Mouse (Mus musculus): ENCODE data around the gene Hacl1. TPM values are rescaled to one million over a fixed set of nuclear protein-coding genes. Genes with fewer than 3 reads are reported as not detected.

The Hacl1 gene
- polyA plus RNA-seq, 1 experiment: 6.0 TPM

DNA sequence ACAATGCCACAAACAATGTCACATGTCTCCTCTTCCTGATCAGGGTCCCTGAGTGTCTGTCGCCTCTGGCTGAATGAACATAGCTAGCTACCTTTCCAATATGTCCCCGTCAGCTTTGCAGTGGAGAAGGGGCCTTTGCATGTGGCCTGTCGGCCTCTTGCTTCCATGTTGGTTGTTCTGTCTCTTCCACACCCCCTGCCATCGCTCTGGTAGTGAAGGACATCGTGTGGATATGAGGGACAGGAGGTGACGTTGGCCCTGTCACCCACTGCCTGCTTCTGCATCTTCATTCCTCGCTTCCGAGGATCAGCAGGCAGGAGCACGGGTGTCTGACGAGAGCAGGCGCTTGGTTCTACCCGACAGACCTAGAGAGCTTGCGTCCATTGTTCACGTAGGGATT, 14.3 kb upstream of the Hacl1 start:
- H3K27me3 ChIP-seq (ENCODE audit: control insufficient read depth, insufficient read depth, insufficient read length): no peaks in the 10 kb centered on the region
- H3K4me2 ChIP-seq (ENCODE audit: low read depth): no peak overlapping the region
- TF ChIP-seq MYOG (IDR thresholded peaks at IDR 0.05; ENCODE audit: control insufficient read depth in 1 of 3, insufficient read depth in 1 of 3, insufficient read length in 2 of 3, low read depth in 2 of 3): no peak
- TF ChIP-seq POLR2A (IDR thresholded peaks at IDR 0.05; ENCODE audit: insufficient read length, low read depth): no peak
- no peak for TF ChIP-seq E2F4 (IDR thresholded peaks at IDR 0.05; ENCODE audit: insufficient read depth)
- TF ChIP-seq MYOD1 (IDR thresholded peaks at IDR 0.05; ENCODE audit: control insufficient read depth in 1 of 3, insufficient read length in 2 of 3, low read depth in 2 of 3): no peak
- no peak for TF ChIP-seq MAX (IDR thresholded peaks at IDR 0.05; ENCODE audit: low read depth)
- no peaks in the 10 kb centered on the region for H3K36me3 ChIP-seq (ENCODE audit: control insufficient read depth, insufficient read depth)
- no peak overlapping the region for H3K4me3 ChIP-seq
- H3ac ChIP-seq (ENCODE audit: control insufficient read depth, insufficient read length): no peak overlapping the region
- H3K79me2 ChIP-seq (ENCODE audit: control insufficient read depth, insufficient read depth): no peaks in the 10 kb centered on the region

DNA sequence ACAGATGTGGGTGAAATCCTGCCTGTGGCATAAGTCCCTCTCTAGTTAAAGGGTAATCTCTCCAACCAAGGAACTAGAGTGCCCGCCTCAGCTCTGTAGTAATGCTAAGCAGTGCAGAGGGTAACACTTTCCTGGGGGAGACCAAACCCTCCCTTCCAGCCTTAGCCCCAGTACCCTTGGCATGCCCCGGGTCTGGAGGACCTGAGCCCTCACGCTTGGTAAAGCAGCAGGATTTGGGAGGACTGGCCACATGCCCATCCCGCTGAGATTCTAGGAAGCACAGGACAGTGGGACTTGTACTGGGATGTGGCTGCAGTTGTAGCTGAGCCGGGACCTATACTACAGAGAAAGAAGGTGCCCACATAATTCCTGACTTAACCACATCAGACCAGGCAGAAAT, 13.7 kb upstream of the Hacl1 start:
- H3K4me2 ChIP-seq (ENCODE audit: low read depth): no peak overlapping the region
- TF ChIP-seq TCF3 (IDR thresholded peaks at IDR 0.05; ENCODE audit: insufficient read length, low read depth): no peak
- TF ChIP-seq POLR2AphosphoS2 (IDR thresholded peaks at IDR 0.05; ENCODE audit: insufficient read length, low read depth): no peak
- TF ChIP-seq REST (IDR thresholded peaks at IDR 0.05; ENCODE audit: insufficient read depth, insufficient read length): no peak
- TF ChIP-seq E2F4 (IDR thresholded peaks at IDR 0.05; ENCODE audit: insufficient read depth): no peak
- TF ChIP-seq MYOG (IDR thresholded peaks at IDR 0.05; ENCODE audit: control insufficient read depth in 1 of 3, insufficient read depth in 1 of 3, insufficient read length in 2 of 3, low read depth in 2 of 3): no peak
- TF ChIP-seq POLR2A (IDR thresholded peaks at IDR 0.05; ENCODE audit: insufficient read length, low read depth): no peak
- TF ChIP-seq MYOD1 (IDR thresholded peaks at IDR 0.05; ENCODE audit: control insufficient read depth in 1 of 3, insufficient read length in 2 of 3, low read depth in 2 of 3): no peak
- no peak for TF ChIP-seq MAX (IDR thresholded peaks at IDR 0.05; ENCODE audit: low read depth)
- no peak for TF ChIP-seq USF1 (IDR thresholded peaks at IDR 0.05; ENCODE audit: low read depth)
- no peak for TF ChIP-seq SRF (IDR thresholded peaks at IDR 0.05; ENCODE audit: control insufficient read depth, insufficient read length, low read depth)
- no peak for TF ChIP-seq CEBPB (IDR thresholded peaks at IDR 0.05; ENCODE audit: insufficient read depth, poor library complexity, severe bottlenecking)
- TF ChIP-seq TCF12 (IDR thresholded peaks at IDR 0.05; ENCODE audit: insufficient read depth, poor library complexity, severe bottlenecking): no peak
- H3K27me3 ChIP-seq (ENCODE audit: control insufficient read depth, insufficient read depth, insufficient read length): no peaks in the 10 kb centered on the region
- H3K36me3 ChIP-seq (ENCODE audit: control insufficient read depth, insufficient read depth): no peaks in the 10 kb centered on the region
- H3K4me3 ChIP-seq: no peak overlapping the region
- no peaks in the 10 kb centered on the region for H3K79me2 ChIP-seq (ENCODE audit: control insufficient read depth, insufficient read depth)
- H3ac ChIP-seq (ENCODE audit: control insufficient read depth, insufficient read length): no peak overlapping the region

DNA sequence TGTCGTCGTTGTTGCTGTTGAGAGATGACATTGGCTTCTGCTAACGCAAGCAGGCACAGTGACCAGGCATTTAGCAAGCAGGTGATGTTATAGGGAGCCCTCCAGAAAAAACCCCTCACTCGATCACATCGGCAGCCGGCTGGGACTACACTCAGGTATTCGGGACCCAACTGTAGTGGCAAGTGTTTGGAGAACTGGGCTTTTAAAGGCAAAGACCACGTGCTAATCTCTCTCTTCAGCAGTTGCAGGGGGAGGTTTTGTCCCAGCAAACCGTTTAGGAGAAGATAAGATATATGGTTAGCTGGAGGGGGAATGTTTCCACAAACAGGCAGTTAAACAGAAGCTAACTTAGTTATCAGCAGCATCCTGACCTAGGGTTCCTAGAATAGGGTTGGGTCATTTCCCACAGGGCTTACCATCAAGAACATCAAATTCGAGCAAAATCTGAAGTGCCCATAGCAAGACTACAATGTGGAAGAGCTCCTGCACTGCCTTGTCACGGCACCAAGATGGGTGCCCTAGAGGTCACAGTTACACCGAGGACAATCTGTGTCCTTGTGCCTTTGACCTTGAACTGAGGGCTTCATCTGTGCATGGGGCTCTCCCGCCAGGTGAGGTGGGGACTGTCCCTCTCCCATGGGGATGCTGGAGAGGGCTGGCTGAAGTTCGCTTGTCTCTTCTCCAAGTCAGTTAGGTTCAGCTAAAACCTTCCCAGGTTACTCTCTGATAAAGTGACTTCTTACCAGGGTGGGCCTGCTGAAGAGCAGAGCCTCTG, 12.2 kb upstream of the Hacl1 start:
- Histone ChIP-seq H3K27me3 (ENCODE audit: control insufficient read depth, insufficient read depth, insufficient read length) (no peaks in the 10 kb centered on the region), H3K4me2 (ENCODE audit: low read depth) (no peak overlapping the region), H3ac (ENCODE audit: control insufficient read depth, insufficient read length) (no peak overlapping the region), H3K79me2 (ENCODE audit: control insufficient read depth, insufficient read depth) (no peaks in the 10 kb centered on the region), H3K36me3 (ENCODE audit: control insufficient read depth, insufficient read depth) (no peaks in the 10 kb centered on the region), H3K4me3 (no peak overlapping the region)
- TF ChIP-seq SRF (IDR thresholded peaks at IDR 0.05; ENCODE audit: control insufficient read depth, insufficient read length, low read depth): no peak
- no peak for TF ChIP-seq E2F4 (IDR thresholded peaks at IDR 0.05; ENCODE audit: insufficient read depth)
- TF ChIP-seq POLR2AphosphoS2 (IDR thresholded peaks at IDR 0.05; ENCODE audit: insufficient read length, low read depth): no peak
- TF ChIP-seq MYOG (IDR thresholded peaks at IDR 0.05; ENCODE audit: control insufficient read depth in 1 of 3, insufficient read depth in 1 of 3, insufficient read length in 2 of 3, low read depth in 2 of 3): no peak
- no peak for TF ChIP-seq MYOD1 (IDR thresholded peaks at IDR 0.05; ENCODE audit: control insufficient read depth in 1 of 3, insufficient read length in 2 of 3, low read depth in 2 of 3)
- no peak for TF ChIP-seq MAX (IDR thresholded peaks at IDR 0.05; ENCODE audit: low read depth)
- TF ChIP-seq POLR2A (IDR thresholded peaks at IDR 0.05; ENCODE audit: insufficient read length, low read depth): no peak
- no peak for TF ChIP-seq TCF12 (IDR thresholded peaks at IDR 0.05; ENCODE audit: insufficient read depth, poor library complexity, severe bottlenecking)
- no peak for TF ChIP-seq REST (IDR thresholded peaks at IDR 0.05; ENCODE audit: insufficient read depth, insufficient read length)

DNA sequence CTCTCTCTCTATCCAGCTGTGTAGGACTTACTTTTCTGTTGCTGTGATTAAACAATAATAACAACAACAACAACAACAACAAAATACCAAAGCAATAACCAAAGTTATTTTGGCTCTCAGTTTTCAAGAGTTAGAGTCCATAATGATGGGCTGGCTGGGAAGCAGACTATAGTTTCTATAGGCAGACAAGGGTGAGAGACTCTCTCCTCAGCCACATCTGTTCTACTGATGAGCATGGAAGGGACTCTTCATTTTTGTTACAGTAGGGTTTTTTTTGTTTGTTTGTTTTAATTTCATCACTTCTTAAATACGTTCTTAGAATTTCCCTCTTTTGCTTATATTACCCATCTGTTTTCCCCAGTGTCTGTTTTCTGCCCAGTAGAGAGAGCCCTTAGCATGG, 11.5 kb upstream of the Hacl1 start:
- TF ChIP-seq SRF (IDR thresholded peaks at IDR 0.05; ENCODE audit: control insufficient read depth, insufficient read length, low read depth) (no peak), REST (IDR thresholded peaks at IDR 0.05; ENCODE audit: insufficient read depth, insufficient read length) (no peak), TCF12 (IDR thresholded peaks at IDR 0.05; ENCODE audit: insufficient read depth, poor library complexity, severe bottlenecking) (no peak), POLR2AphosphoS2 (IDR thresholded peaks at IDR 0.05; ENCODE audit: insufficient read length, low read depth) (no peak), TCF3 (IDR thresholded peaks at IDR 0.05; ENCODE audit: insufficient read length, low read depth) (no peak), POLR2A (IDR thresholded peaks at IDR 0.05; ENCODE audit: insufficient read length, low read depth) (no peak), E2F4 (IDR thresholded peaks at IDR 0.05; ENCODE audit: insufficient read depth) (no peak), MYOG (IDR thresholded peaks at IDR 0.05; ENCODE audit: control insufficient read depth in 1 of 3, insufficient read depth in 1 of 3, insufficient read length in 2 of 3, low read depth in 2 of 3) (no peak), USF1 (IDR thresholded peaks at IDR 0.05; ENCODE audit: low read depth) (no peak), MYOD1 (IDR thresholded peaks at IDR 0.05; ENCODE audit: control insufficient read depth in 1 of 3, insufficient read length in 2 of 3, low read depth in 2 of 3) (no peak)
- no peaks in the 10 kb centered on the region for H3K27me3 ChIP-seq (ENCODE audit: control insufficient read depth, insufficient read depth, insufficient read length)
- no peaks in the 10 kb centered on the region for H3K79me2 ChIP-seq (ENCODE audit: control insufficient read depth, insufficient read depth)
- H3ac ChIP-seq (ENCODE audit: control insufficient read depth, insufficient read length): no peak overlapping the region
- no peak overlapping the region for H3K4me3 ChIP-seq
- no peak overlapping the region for H3K4me2 ChIP-seq (ENCODE audit: low read depth)
- H3K36me3 ChIP-seq (ENCODE audit: control insufficient read depth, insufficient read depth): no peaks in the 10 kb centered on the region

DNA sequence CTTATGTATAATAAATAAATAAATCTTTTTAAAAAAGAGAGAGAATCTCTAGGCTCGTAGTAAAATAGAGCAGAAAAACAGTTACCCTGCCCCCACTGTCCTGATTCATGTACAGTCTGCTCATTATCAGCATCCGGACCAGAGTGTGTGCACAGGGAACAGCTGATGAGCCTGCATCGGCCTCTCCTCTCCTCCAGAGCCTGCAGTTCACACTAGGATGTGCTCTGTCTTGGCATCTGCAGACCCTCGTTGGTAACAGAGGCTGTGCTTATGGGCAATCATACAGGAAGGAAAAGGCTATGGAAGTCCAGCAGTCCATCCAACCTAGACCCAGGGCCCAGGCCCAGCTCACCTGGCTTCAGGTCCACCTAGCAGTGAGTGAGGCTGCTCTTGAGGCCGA, 11.0 kb upstream of the Hacl1 start:
- H3K27me3 ChIP-seq (ENCODE audit: control insufficient read depth, insufficient read depth, insufficient read length): no peaks in the 10 kb centered on the region
- no peak for TF ChIP-seq MAX (IDR thresholded peaks at IDR 0.05; ENCODE audit: low read depth)
- no peak for TF ChIP-seq REST (IDR thresholded peaks at IDR 0.05; ENCODE audit: insufficient read depth, insufficient read length)
- no peak for TF ChIP-seq POLR2A (IDR thresholded peaks at IDR 0.05; ENCODE audit: insufficient read length, low read depth)
- no peak for TF ChIP-seq SRF (IDR thresholded peaks at IDR 0.05; ENCODE audit: control insufficient read depth, insufficient read length, low read depth)
- no peak for TF ChIP-seq E2F4 (IDR thresholded peaks at IDR 0.05; ENCODE audit: insufficient read depth)
- TF ChIP-seq CEBPB (IDR thresholded peaks at IDR 0.05; ENCODE audit: insufficient read depth, poor library complexity, severe bottlenecking): no peak
- H3K4me2 ChIP-seq (ENCODE audit: low read depth): no peak overlapping the region
- H3ac ChIP-seq (ENCODE audit: control insufficient read depth, insufficient read length): no peak overlapping the region
- H3K36me3 ChIP-seq (ENCODE audit: control insufficient read depth, insufficient read depth): no peaks in the 10 kb centered on the region
- no peaks in the 10 kb centered on the region for H3K79me2 ChIP-seq (ENCODE audit: control insufficient read depth, insufficient read depth)
- no peak overlapping the region for H3K4me3 ChIP-seq

Measured in myocyte (in vitro differentiated cells).